Mouse (Mus musculus): ENCODE measurements at regions not wholly inside any gene's neighbourhood (a gene's known extent, or its start where the extent isn't known, plus 50 kb on each side); places are given as distances from the start of the nearest gene placed in this dataset.

- ATAC-seq (ENCODE audit: low FRiP score, low read depth): peak; percentile 38; the same call in 1 of the 2 replicates
- Histone ChIP-seq H3K36me3 (no peaks in the 10 kb centered on the region), H3K4me2 (replicated peaks) (no peak overlapping the region), H3K4me1 (peaks cover 14% of the 10 kb centered on the region), H3K9me3 (no peaks in the 10 kb centered on the region), H3K27ac (replicated peaks) (no peak overlapping the region), H3K4me3 (no peak overlapping the region), H3K9ac (replicated peaks) (no peak overlapping the region), H3K27me3 (0 out of 2 replicates have a peak, but pooled peaks cover 12% of the 10 kb centered on the region)
- 51% methylated on average over 9 of the region's 9 CpGs for WGBS
Measured at GRCm38 (mm10) chr14:76652356-76653126, 95.9 kb upstream of the Serp2 start.

- WGBS: 92% methylated on average over 8 of the region's 8 CpGs
- no peaks in the 10 kb centered on the region for H3K9me3 ChIP-seq
- no peak overlapping the region for H3K4me3 ChIP-seq
- H3K4me1 ChIP-seq: peaks cover 6% of the 10 kb centered on the region; the same call in 1 of the 2 replicates
- no peak for ATAC-seq (ENCODE audit: low FRiP score, low read depth)
- 0 out of 2 replicates have a peak, but pooled peaks cover 9% of the 10 kb centered on the region for H3K27me3 ChIP-seq
- no peaks in the 10 kb centered on the region for H3K36me3 ChIP-seq
- H3K4me2 ChIP-seq (replicated peaks): no peak overlapping the region
- H3K27ac ChIP-seq (replicated peaks): no peak overlapping the region
- H3K9ac ChIP-seq (replicated peaks): no peak overlapping the region
Measured at GRCm38 (mm10) chr14:76651096-76651495, 94.4 kb upstream of the Serp2 start.

DNA sequence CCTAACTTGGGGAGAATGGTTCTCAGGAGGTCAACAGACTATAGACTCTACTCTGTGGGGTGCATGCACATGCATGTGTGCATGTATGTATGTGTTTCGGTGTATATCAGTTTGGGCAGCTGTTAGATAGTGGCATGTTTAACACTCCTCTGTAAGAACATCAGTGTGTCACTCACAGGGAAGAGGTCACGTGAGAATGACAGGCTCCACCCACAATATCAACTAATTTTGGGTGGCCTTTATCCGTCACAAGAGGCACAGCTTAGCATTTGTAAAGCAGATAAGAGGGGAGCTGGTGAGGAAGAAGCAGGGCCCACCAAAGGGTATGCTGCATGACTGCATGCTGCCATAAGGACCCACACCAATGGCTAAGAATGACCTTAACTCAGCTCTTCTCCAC lies 93.2 kb upstream of the Serp2 start:
- ATAC-seq (ENCODE audit: low FRiP score, low read depth): no peak
- Histone ChIP-seq H3K27ac (replicated peaks) (no peak overlapping the region), H3K4me3 (no peak overlapping the region), H3K9ac (replicated peaks) (no peak overlapping the region), H3K36me3 (no peaks in the 10 kb centered on the region), H3K27me3 (0 out of 2 replicates have a peak, but pooled peaks cover 2% of the 10 kb centered on the region), H3K4me2 (replicated peaks) (no peak overlapping the region), H3K4me1 (peaks cover 6% of the 10 kb centered on the region; the same call in 1 of the 2 replicates), H3K9me3 (no peaks in the 10 kb centered on the region)
- 88% methylated on average over 3 of the region's 3 CpGs for WGBS

- no peak for ATAC-seq (ENCODE audit: low FRiP score, low read depth)
- no peaks in the 10 kb centered on the region for H3K9me3 ChIP-seq
- H3K9ac ChIP-seq (replicated peaks): no peak overlapping the region
- no peaks in the 10 kb centered on the region for H3K27me3 ChIP-seq
- 91% methylated on average over 3 of the region's 3 CpGs for WGBS
- H3K4me3 ChIP-seq: no peak overlapping the region
- H3K36me3 ChIP-seq: no peaks in the 10 kb centered on the region
- no peaks in the 10 kb centered on the region for H3K4me1 ChIP-seq
- no peak overlapping the region for H3K27ac ChIP-seq (replicated peaks)
- H3K4me2 ChIP-seq (replicated peaks): no peak overlapping the region
Measured at GRCm38 (mm10) chr14:76644716-76645115, 88.0 kb upstream of the Serp2 start.

GRCm38 (mm10) chr14:76641752-76642529 lies 85.3 kb upstream of the Serp2 start:
- 96% methylated on average over 4 of the region's 4 CpGs for WGBS
- H3K4me3 ChIP-seq: no peak overlapping the region
- H3K27me3 ChIP-seq: no peaks in the 10 kb centered on the region
- ATAC-seq (ENCODE audit: low FRiP score, low read depth): no peak
- no peaks in the 10 kb centered on the region for H3K4me1 ChIP-seq
- no peak overlapping the region for H3K27ac ChIP-seq (replicated peaks)
- no peak overlapping the region for H3K4me2 ChIP-seq (replicated peaks)
- H3K9ac ChIP-seq (replicated peaks): no peak overlapping the region
- H3K36me3 ChIP-seq: no peaks in the 10 kb centered on the region
- no peaks in the 10 kb centered on the region for H3K9me3 ChIP-seq

- ATAC-seq (ENCODE audit: low FRiP score, low read depth): no peak
- H3K27me3 ChIP-seq: no peaks in the 10 kb centered on the region; the same call in 1 of the 2 replicates
- 76% methylated on average over 6 of the region's 6 CpGs for WGBS
- H3K9ac ChIP-seq (replicated peaks): no peak overlapping the region
- no peaks in the 10 kb centered on the region for H3K36me3 ChIP-seq
- H3K4me3 ChIP-seq: no peak overlapping the region
- H3K4me1 ChIP-seq: no peaks in the 10 kb centered on the region
- no peak overlapping the region for H3K27ac ChIP-seq (replicated peaks)
- H3K9me3 ChIP-seq: no peaks in the 10 kb centered on the region
- no peak overlapping the region for H3K4me2 ChIP-seq (replicated peaks)
Measured at GRCm38 (mm10) chr14:76633170-76633569, 76.5 kb upstream of the Serp2 start.

GRCm38 (mm10) chr14:76632763-76633162 lies 76.1 kb upstream of the Serp2 start:
- Histone ChIP-seq H3K4me3 (no peak overlapping the region), H3K4me2 (replicated peaks) (no peak overlapping the region), H3K27ac (replicated peaks) (no peak overlapping the region), H3K27me3 (no peaks in the 10 kb centered on the region; the same call in 1 of the 2 replicates), H3K4me1 (no peaks in the 10 kb centered on the region), H3K9ac (replicated peaks) (no peak overlapping the region), H3K36me3 (no peaks in the 10 kb centered on the region), H3K9me3 (no peaks in the 10 kb centered on the region)
- 72% methylated on average over 6 of the region's 6 CpGs for whole genome bisulfite sequencing
- no peak for ATAC-seq (ENCODE audit: low FRiP score, low read depth)

GRCm38 (mm10) chr14:76631740-76632139 lies 75.1 kb upstream of the Serp2 start:
- 81% methylated on average over 6 of the region's 6 CpGs for WGBS
- H3K9me3 ChIP-seq: no peaks in the 10 kb centered on the region
- no peaks in the 10 kb centered on the region for H3K36me3 ChIP-seq
- H3K27ac ChIP-seq (replicated peaks): no peak overlapping the region
- no peaks in the 10 kb centered on the region; the same call in 1 of the 2 replicates for H3K27me3 ChIP-seq
- no peak for ATAC-seq (ENCODE audit: low FRiP score, low read depth)
- H3K4me2 ChIP-seq (replicated peaks): no peak overlapping the region
- no peak overlapping the region for H3K4me3 ChIP-seq
- no peaks in the 10 kb centered on the region for H3K4me1 ChIP-seq
- no peak overlapping the region for H3K9ac ChIP-seq (replicated peaks)

- no peak overlapping the region for H3K27ac ChIP-seq (replicated peaks)
- no peaks in the 10 kb centered on the region for H3K27me3 ChIP-seq
- whole genome bisulfite sequencing: 84% methylated on average over 4 of the region's 4 CpGs
- H3K9me3 ChIP-seq: no peaks in the 10 kb centered on the region
- no peaks in the 10 kb centered on the region for H3K36me3 ChIP-seq
- H3K4me2 ChIP-seq (replicated peaks): no peak overlapping the region
- no peak overlapping the region for H3K4me3 ChIP-seq
- H3K4me1 ChIP-seq: peaks cover under 1% of the 10 kb centered on the region; the same call in 1 of the 2 replicates
- H3K9ac ChIP-seq (replicated peaks): no peak overlapping the region
- no peak for ATAC-seq (ENCODE audit: low FRiP score, low read depth)
Measured at GRCm38 (mm10) chr14:76631181-76631580, 74.5 kb upstream of the Serp2 start.

DNA sequence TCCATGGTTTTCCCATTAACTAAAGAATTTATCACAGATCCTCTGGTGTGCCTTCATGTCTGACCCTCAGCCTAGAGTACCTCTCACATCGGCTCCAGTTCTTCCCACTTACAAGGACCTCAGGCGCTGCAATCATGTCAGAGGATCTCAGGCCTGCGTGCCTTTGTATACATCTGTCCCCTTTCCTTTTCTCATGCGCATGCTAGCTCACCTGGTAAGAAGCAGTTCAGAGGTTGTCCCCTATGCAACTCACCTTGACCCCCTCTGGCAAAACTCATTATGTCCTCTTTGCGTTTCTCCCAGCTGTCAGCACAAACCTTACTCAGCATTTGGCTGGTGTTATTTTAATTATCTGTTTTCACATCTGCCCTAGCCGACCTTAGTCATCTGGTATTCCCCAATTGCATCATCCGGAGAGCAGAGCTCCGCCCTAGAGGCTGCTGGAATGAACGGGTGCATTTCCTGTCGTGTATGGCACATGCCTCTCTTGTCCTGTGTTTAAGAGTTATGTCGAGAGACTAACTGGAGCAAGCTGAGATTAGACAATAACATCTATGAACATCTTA lies 73.3 kb upstream of the Serp2 start:
- H3K4me1 ChIP-seq: peaks cover 12% of the 10 kb centered on the region
- H3K4me2 ChIP-seq (replicated peaks): no peak overlapping the region
- no peak overlapping the region for H3K9ac ChIP-seq (replicated peaks)
- H3K4me3 ChIP-seq: no peak overlapping the region
- no peaks in the 10 kb centered on the region for H3K27me3 ChIP-seq
- WGBS: 87% methylated on average over 11 of the region's 11 CpGs
- no peak for ATAC-seq (ENCODE audit: low FRiP score, low read depth)
- H3K36me3 ChIP-seq: no peaks in the 10 kb centered on the region
- no peak overlapping the region for H3K27ac ChIP-seq (replicated peaks)
- H3K9me3 ChIP-seq: no peaks in the 10 kb centered on the region

- Histone ChIP-seq H3K4me2 (replicated peaks) (no peak overlapping the region), H3K9ac (replicated peaks) (no peak overlapping the region), H3K4me1 (peaks cover 26% of the 10 kb centered on the region), H3K27me3 (peaks cover 3% of the 10 kb centered on the region; the same call in 1 of the 2 replicates), H3K36me3 (no peaks in the 10 kb centered on the region), H3K27ac (replicated peaks) (no peak overlapping the region), H3K4me3 (no peak overlapping the region), H3K9me3 (no peaks in the 10 kb centered on the region)
- WGBS: 85% methylated on average over 10 of the region's 10 CpGs
- no peak for ATAC-seq (ENCODE audit: low FRiP score, low read depth)
Measured at GRCm38 (mm10) chr14:76628182-76628892, 71.6 kb upstream of the Serp2 start.

Data from midbrain, embryonic 12.5 days (tissue).